Mouse (Mus musculus): ENCODE data around the gene Dnah8. TPM values are rescaled to one million over a fixed set of nuclear protein-coding genes. Genes with fewer than 3 reads are reported as not detected.

The Dnah8 gene
- total RNA-seq, 2 experiments from 2014 or later: 20.3 to 23.1 TPM

- ATAC-seq (replicated peaks; ENCODE audit: poor library complexity, severe bottlenecking): no peak
Observed at GRCm38 (mm10) chr17:30739769-30740168, 115.6 kb downstream of the Dnah8 start.

GRCm38 (mm10) chr17:30743947-30744346, 119.8 kb downstream of the Dnah8 start:
- no peak for ATAC-seq (replicated peaks; ENCODE audit: poor library complexity, severe bottlenecking)

- ATAC-seq (replicated peaks; ENCODE audit: poor library complexity, severe bottlenecking): peak; percentile 62
Observed at GRCm38 (mm10) chr17:30746056-30747024, 122.2 kb downstream of the Dnah8 start.

DNA sequence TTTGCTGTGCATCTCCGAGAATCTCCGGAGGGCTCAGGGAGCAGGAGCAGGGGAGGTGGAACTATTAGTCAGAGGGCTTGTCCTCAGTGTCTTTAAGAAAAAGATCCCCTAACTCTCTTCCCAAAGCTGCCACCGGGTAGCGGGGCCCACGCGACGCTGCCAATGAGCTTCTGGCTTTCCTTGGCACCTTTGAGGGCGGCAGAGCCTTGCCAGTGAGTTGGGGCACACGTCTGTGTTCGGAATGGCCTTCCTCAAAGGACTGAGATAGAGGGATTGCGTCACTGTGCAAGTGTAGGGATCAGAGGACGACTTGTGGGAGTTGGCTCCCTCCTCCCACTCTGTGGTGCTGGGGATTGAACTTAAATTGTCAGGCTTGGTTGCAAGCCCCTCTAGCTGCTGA, 125.2 kb downstream of the Dnah8 start:
- no peak for ATAC-seq (replicated peaks; ENCODE audit: poor library complexity, severe bottlenecking)

- ATAC-seq (replicated peaks; ENCODE audit: poor library complexity, severe bottlenecking): no peak
Observed at GRCm38 (mm10) chr17:30750269-30750668, 126.1 kb downstream of the Dnah8 start.

DNA sequence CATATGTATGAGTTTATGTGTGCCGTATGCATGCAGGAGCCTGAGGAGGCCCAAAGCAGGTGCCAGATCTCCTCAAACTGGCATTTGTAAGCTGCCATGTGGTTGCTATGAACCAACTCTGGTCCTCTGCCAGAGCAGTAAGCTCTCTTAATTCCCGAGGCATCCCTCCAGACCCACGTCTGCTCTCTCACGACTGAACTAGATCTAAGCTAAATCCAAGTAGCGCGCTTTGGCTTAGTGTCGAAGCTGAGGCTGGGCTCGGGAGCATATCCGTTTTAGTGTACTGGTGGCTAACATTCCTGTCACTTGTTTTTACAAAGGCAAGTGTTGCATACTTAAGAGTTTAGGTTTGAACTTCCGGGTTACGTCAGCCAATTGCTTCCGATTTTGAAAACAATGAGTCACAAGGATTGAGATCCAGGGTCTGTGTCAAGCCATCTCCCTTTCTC, 128.2 kb downstream of the Dnah8 start:
- ATAC-seq (replicated peaks; ENCODE audit: poor library complexity, severe bottlenecking): no peak

DNA sequence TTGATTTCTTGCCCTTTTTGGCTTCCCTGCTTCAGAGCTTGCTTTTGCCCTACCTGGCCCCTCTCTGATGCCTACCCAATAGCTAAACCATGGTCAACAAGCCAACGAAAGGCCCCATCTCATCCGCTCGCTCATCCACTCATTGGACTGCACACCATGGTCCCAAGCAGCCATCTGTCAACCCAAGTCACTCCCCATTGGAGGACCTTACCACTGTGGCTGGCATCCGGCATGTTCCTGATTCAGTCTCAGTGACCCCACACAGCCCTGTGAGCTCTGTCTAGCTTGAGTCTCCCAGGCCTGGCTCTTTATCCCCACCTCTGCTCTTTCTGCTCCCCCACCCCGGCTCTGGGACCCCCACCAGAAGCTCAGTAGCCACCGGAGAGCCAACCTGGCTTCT, 129.0 kb downstream of the Dnah8 start:
- no peak for ATAC-seq (replicated peaks; ENCODE audit: poor library complexity, severe bottlenecking)

- no peak for ATAC-seq (replicated peaks; ENCODE audit: poor library complexity, severe bottlenecking)
Observed at GRCm38 (mm10) chr17:30756771-30757170, 132.6 kb downstream of the Dnah8 start.

DNA sequence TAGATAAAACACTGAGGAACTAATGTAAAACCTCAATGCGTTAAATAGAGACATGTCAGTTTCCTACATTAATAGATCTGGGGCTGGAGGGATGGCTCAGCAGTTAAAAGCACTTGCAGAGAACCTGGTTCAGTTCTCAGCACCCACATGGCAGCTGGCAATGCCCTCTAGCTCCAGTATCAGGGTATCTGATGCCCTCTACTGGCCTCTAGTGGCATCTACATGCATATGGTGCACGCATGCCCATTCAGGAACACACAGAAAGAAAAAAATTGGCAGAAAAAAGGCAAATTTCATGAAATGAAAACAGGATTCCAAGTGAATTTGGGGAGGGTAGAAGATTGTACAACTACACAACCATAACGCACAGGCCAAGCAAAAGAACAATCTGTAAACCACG, 136.2 kb downstream of the Dnah8 start:
- no peak for ATAC-seq (replicated peaks; ENCODE audit: poor library complexity, severe bottlenecking)

- no peak for ATAC-seq (replicated peaks; ENCODE audit: poor library complexity, severe bottlenecking)
Observed at GRCm38 (mm10) chr17:30764276-30764675, 140.1 kb downstream of the Dnah8 start.

GRCm38 (mm10) chr17:30774416-30774815, 150.3 kb downstream of the Dnah8 start:
- ATAC-seq (replicated peaks; ENCODE audit: poor library complexity, severe bottlenecking): no peak

- no peak for ATAC-seq (replicated peaks; ENCODE audit: poor library complexity, severe bottlenecking)
Observed at GRCm38 (mm10) chr17:30775096-30775495, 150.9 kb downstream of the Dnah8 start.

GRCm38 (mm10) chr17:30781046-30781445, 156.9 kb downstream of the Dnah8 start:
- ATAC-seq (replicated peaks; ENCODE audit: poor library complexity, severe bottlenecking): no peak

- no peak for ATAC-seq (replicated peaks; ENCODE audit: poor library complexity, severe bottlenecking)
Observed at GRCm38 (mm10) chr17:30782286-30782685, 158.1 kb downstream of the Dnah8 start.

DNA sequence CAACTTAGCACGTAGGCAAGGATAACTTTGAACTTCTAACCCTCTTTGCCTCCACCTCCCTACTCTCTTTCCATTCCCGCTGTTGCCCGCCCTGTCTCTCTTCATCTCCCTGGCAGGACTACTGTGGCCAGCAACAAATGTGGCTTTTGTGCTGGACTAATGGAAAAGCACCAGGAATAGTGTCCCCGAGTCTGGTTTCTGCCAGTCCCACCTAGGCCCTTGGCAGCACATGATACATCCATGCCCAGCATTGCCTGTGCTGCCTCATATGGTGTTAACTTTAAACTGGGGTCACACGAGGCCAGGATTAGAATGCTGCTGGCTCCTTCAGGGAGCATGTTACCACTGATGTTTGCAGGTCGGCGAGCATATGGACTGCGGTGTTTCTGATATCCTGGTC, 164.2 kb downstream of the Dnah8 start:
- ATAC-seq (replicated peaks; ENCODE audit: poor library complexity, severe bottlenecking): no peak

- ATAC-seq (replicated peaks; ENCODE audit: poor library complexity, severe bottlenecking): no peak
Observed at GRCm38 (mm10) chr17:30790816-30791215, 166.7 kb downstream of the Dnah8 start.

GRCm38 (mm10) chr17:30792396-30792795, 168.2 kb downstream of the Dnah8 start:
- ATAC-seq (replicated peaks; ENCODE audit: poor library complexity, severe bottlenecking): no peak

DNA sequence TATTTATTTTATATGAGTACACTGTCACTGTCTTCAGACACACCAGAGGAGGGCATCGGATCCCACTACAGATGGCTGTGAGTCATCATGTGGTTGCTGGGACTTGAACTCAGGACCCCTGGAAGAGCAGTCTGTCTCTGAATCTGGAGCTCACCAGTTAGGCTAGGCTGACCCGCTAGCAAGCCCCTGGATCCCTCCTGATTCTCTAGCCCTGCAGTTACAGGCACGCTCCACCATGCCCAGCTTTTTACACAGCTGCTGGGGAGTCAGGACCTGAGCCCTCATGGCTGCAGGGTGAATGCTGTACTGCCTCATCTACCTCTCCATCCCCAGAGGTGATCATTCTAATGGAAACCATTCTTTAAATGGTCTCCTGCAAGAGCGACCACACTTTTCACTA, 172.5 kb downstream of the Dnah8 start:
- ATAC-seq (replicated peaks; ENCODE audit: poor library complexity, severe bottlenecking): no peak

DNA sequence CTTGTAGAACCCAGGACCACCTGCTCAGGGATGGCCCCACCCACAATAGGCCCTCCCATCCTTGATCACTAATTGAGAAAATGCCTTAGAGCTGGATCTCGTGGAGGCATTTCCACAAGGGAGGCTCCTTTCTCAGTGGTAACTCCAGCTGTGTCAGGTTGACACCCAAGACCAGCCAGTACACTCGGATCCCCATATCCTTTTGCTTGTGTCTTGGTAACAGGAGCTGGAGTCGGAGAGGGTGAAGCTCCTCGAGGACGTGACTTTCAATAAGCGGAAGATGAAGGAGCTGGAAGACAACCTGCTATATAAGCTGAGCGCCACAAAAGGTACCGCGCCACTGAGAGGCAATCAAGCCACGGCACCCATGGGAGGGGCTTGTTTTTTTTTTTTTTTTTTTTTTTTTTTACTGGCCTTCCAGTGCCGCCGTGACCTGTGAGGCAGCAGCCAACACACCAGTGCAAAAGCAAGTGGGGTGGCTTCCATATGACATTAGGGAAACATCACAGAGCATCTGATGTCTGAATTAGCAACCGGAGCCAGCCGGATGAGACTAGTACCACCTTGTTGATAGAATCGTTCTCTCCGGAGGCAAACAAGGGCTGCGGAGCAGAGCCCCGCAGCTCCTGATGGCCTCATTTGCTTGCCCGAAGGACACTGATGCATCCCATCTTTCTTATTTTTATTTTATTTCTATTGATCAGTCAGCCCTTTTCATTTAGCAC, 176.3 kb downstream of the Dnah8 start:
- ATAC-seq (replicated peaks; ENCODE audit: poor library complexity, severe bottlenecking): no peak

DNA sequence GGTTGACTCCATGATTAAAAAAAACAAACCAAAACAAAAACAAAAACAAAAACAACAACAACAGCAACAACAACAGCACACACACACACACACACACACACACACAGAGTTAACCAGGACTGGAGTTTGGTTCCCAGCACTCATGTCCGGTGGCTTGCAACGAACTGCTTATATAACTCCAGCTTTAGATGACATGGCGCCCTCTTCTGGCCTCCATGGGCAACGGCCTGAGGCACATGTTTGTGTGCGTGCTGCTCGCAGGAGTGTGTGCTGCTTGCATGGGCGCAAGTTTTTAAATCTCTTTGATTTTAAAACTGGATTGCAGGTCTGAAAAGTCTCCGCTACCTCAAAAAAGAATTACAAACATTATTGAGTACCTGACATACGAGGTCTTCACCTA, 179.5 kb downstream of the Dnah8 start:
- ATAC-seq (replicated peaks; ENCODE audit: poor library complexity, severe bottlenecking): no peak

GRCm38 (mm10) chr17:30804955-30805354, 180.8 kb downstream of the Dnah8 start:
- ATAC-seq (replicated peaks; ENCODE audit: poor library complexity, severe bottlenecking): no peak
